Mouse (Mus musculus) intestine, embryonic 16.5 days (tissue): ENCODE measurements around the gene Stk31. TPM values are rescaled to one million over a fixed set of nuclear protein-coding genes. Genes with fewer than 3 reads are reported as not detected.

Experiments used
- ATAC-seq: fragments of 200-750 bp; cut with Nextera tagmentation; 2 replicates; pipeline ENCODE4 v1.8.0; 2017; ENCODE audit warnings: moderate TSS enrichment, moderate library complexity
- H3K27ac ChIP-seq: fragments of 300-500 bp; sonication (generic); 2 replicates; pipeline ENCODE4 v1.5.1; 2014; ENCODE audit warnings: mild to moderate bottlenecking, low read length
- H3K27me3 ChIP-seq: fragments of 300-500 bp; sonication (generic); replicated peaks from 2 replicates; pipeline ENCODE4 v1.6.1; 2014; ENCODE audit warnings: low read length, control low read depth, mixed read lengths; ENCODE audit not compliant: control insufficient read depth, insufficient read depth
- H3K36me3 ChIP-seq: fragments of 300-500 bp; sonication (generic); 2 replicates; pipeline ENCODE4 v1.6.1; 2014; ENCODE audit warnings: low read length, control low read depth; ENCODE audit not compliant: control insufficient read depth, insufficient read depth
- H3K4me1 ChIP-seq: fragments of 300-500 bp; sonication (generic); 2 replicates; pipeline ENCODE4 v1.6.1; 2014; ENCODE audit warnings: low read length, control low read depth, mixed read lengths; ENCODE audit not compliant: control insufficient read depth, insufficient read depth
- H3K4me2 ChIP-seq: fragments of 300-500 bp; sonication (generic); 2 replicates; pipeline ENCODE4 v1.6.1; 2014; ENCODE audit warnings: low read depth, low read length, control low read depth
- H3K4me3 ChIP-seq: fragments of 300-500 bp; sonication (generic); 2 replicates; pipeline ENCODE4 v1.5.1; 2014; ENCODE audit warnings: mild to moderate bottlenecking, low read length
- H3K9ac ChIP-seq: fragments of 300-500 bp; sonication (generic); 2 replicates; pipeline ENCODE4 v1.6.1; 2014; ENCODE audit warnings: low read depth, low read length
- H3K9me3 ChIP-seq: fragments of 300-500 bp; sonication (generic); 2 replicates; pipeline ENCODE4 v1.6.1; 2016; ENCODE audit warnings: low read length, control low read depth; ENCODE audit not compliant: control insufficient read depth
- WGBS: fragments of 180-500 bp; shearing (Covaris S2); extraction: QIAGEN DNeasy Blood & Tissue Kit; methylation state at CpG from one replicate; pipeline ENCODE4 v1.1.7; 2014; 5-methylcytosine and 5-hydroxymethylcytosine counted together
- polyA plus RNA-seq: library from polyadenylated mRNA; unstranded; fragments of >200 nt; fragmentation: Nextera tagmentation; extraction: Ambion mirVana; gene quantifications from 2 replicates; pipeline ENCODE4 v1.2.1, GENCODE M21; 2015

Stk31 gene
- polyA plus RNA-seq, 1 experiment from 2014 or later = not detected

GRCm38 (mm10) chr6:49491526-49491925 is 96.1 kb downstream of the Stk31 start:
- 89% methylated on average over 10 of the region's 10 CpGs for whole genome bisulfite sequencing
- no peak overlapping the region for H3K27ac ChIP-seq
- no peaks in the 10 kb centered on the region for H3K36me3 ChIP-seq
- no peaks in the 10 kb centered on the region for H3K9me3 ChIP-seq
- no peak overlapping the region for H3K9ac ChIP-seq
- no peaks in the 10 kb centered on the region for H3K4me1 ChIP-seq
- H3K4me2 ChIP-seq = no peak overlapping the region
- no peaks in the 10 kb centered on the region for H3K27me3 ChIP-seq
- no peak for ATAC-seq
- no peak overlapping the region for H3K4me3 ChIP-seq

DNA sequence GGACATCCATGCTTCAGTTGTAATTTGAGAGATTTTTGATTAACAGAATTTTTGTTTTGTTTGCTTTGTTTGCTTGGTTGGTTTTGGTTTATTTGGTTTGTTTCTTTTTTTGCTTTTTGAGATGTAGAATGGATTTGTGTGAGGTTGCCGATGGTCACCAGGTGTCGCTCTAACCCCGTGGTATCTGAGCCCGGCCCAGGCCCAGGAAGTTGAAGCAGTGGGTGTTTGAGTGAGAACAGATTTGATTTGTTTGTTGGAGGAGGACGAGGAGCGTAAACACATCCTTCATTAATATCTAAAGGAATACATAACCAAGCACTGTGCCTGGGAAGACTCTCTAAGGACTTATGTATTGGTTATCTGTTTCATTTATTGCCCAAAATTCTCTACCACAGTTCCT is 123.6 kb downstream of the Stk31 start:
- Histone ChIP-seq H3K9me3 (no peaks in the 10 kb centered on the region), H3K27ac (no peak overlapping the region), H3K27me3 (no peaks in the 10 kb centered on the region), H3K4me1 (no peaks in the 10 kb centered on the region), H3K36me3 (no peaks in the 10 kb centered on the region), H3K4me3 (no peak overlapping the region), H3K9ac (no peak overlapping the region), H3K4me2 (no peak overlapping the region)
- 3% methylated on average over 6 of the region's 6 CpGs for WGBS
- no peak; the same call in 1 of the 2 replicates for ATAC-seq

Other genes starting within 250 kb of the Stk31 start
- 78.7 and 81.9 TPM in 2 replicates for gene Igf2bp3, start 180.6 kb upstream of the Stk31 start, polyA plus RNA-seq
- gene Tra2a, start 131.6 kb upstream of the Stk31 start, polyA plus RNA-seq = 68.7 and 71.3 TPM in 2 replicates
- 10.4 and 10.9 TPM in 2 replicates for gene Ccdc126, start 76.3 kb upstream of the Stk31 start, polyA plus RNA-seq
- gene Fam221a, start 27.9 kb upstream of the Stk31 start, polyA plus RNA-seq = 4.8 and 6.6 TPM in 2 replicates